Mouse (Mus musculus): ENCODE data around the gene Wnk4. TPM values are rescaled to one million over a fixed set of nuclear protein-coding genes. Genes with fewer than 3 reads are reported as not detected.
A peak's percentile ranks its signal among the peaks of the same experiment; 100 is the strongest.

The Wnk4 gene
- total RNA-seq, 2 experiments from 2014 or later = 4.2 to 4.5 TPM

DNA sequence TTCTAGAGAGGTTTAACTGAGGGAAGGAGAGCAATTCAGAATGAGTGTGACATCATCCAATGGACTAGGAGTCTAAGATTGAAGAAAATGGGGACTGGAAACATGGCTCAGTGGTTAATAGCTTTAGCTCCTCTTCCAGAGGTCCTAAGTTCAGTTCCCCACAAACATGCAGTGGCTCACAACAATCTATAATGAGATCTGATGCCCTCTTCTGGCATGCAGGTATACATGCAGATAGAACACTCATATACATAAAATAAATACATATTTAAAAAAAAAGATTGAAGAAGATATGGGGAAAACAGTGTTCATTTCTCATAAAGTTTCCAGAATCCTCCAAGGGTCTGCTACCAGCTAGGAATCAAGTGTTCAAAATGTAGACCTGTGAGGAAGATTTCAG lies 24.9 kb upstream of the Wnk4 start:
- no peak for DNase-seq (ENCODE audit: extremely low spot score in 1 of 2, low spot score in 2 of 2)

DNA sequence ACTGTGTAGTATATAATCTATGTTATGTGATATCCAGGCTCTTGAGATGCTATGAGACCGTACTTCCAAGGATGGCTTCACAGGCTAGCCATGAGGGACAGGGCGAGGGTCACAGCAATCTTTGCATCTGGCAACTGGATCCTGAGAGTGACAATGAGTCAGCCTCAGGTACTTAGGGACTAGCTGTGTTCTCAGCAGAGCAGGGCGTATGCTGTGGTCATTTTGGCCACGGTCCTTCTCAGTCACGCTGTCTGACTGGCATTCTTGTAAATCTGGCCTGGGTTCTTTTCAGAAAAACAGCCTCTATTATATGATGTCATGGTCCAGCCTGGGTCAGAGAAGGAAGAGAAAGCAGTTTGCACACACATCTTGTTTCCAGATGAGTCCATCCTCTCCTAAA lies 23.6 kb upstream of the Wnk4 start:
- DNase-seq (ENCODE audit: extremely low spot score in 1 of 2, low spot score in 2 of 2) = no peak
- intact Hi-C loops (cut with DNase I) = no loop called here

More for the DNA sequence above, 24.9 kb upstream of the Wnk4 start:
- intact Hi-C loops (cut with DNase I) = no loop called here

DNA sequence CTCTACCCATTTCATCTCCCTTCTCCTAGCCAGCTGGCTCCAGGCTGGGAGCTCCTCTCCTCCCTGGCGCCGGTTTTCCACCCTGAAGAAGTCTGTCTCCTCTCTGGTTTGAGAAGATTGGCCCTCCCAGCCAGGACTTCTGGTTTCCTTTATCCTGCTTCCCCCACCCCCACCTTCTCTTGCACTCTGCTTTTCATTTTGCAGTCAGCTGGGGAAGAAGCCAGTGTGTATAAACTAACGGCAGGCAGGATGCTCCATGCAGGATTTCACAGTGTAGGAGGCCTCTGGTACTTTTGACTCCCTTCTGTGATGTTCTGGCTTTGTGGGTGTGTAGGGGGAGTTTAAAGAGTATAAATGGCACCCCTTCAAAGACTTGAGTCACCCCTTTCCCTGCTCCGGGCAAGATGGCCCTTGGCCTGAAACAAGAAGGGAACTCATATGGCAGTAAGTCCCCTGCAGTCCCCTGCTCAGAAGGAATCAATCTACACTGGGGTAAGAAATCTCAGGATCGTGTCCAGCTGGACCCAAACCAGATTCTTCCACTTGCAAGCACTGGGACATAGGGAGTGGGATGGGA lies 22.2 kb upstream of the Wnk4 start:
- DNase-seq (ENCODE audit: extremely low spot score in 1 of 2, low spot score in 2 of 2) = no peak
- intact Hi-C loops (cut with DNase I) = no loop called here

DNA sequence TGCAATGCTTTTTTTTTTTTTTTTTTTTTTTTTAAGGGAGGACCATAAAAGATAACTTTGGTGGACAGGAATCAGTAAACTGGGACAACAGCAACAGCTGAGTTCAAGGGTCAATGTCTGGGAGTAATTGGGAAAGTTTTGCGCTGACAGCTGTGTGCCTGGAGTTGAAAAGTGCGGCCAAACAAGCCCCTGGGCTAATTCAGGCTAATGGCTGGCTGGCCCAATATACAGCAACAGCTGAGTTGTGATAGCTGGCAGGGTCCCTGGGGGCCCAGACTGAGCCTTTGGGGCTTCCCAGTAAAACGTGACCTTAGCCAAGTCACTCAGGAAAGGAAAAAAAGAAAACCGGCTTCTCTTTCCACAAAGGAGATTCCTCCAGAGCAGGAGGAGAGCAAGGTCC lies 15.3 kb upstream of the Wnk4 start:
- intact Hi-C loops (cut with DNase I) = loop anchor here (5.0 kb wide), 1 partner anchor 33 kb away; no protein-coding TSS in a partner anchor
- DNase-seq (ENCODE audit: extremely low spot score in 1 of 2, low spot score in 2 of 2) = no peak

DNA sequence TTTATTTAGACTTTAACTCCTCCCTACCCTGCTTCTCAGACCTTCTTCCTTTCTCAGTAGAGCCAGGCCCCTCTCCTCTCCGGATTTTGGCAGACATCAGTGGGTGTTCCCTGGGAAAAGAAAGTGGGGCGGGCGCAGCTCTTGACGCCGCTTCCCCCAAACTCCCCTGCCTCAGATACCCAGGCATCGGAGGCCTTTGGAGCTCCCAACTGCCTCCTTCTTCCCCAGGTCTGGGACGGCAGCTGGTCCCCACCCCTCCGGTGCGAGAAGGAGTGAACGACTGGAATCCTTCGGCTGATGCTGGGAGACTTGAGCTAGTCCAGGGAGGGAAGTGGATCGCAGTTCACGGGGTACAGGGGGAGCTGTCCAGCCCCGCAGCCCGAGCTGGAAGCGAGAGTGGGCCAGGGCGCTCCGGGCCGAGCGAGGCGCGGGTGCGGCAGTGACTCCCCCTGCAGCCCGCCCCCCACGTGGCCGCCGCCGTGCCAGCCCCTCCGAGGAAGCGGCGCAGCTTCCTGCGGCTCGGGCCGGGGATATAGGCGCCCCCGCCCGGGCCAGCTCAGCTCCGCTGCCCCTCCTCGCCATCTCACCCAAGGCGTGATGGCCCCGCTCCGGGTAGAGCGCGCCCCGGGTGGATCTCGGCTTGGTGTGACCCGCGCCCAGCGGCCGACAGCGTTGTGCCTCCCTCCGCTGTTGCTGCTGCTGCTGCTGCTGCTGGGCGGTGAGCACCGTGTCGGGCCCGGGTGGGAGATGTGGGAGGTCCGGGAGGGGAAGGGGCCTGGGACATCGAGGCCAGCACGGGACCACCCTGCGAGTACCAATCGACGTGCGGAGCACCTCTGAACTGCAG lies 14.3 kb upstream of the Wnk4 start, which contains the start of gene Ramp2:
TSS of gene Ramp2 (plus strand) at position 174 of the 847 bp plus-strand sequence.
- DNase-seq (ENCODE audit: extremely low spot score in 1 of 2, low spot score in 2 of 2) = peak in 1 of 2 experiments; percentile 88
- intact Hi-C loops (cut with DNase I) = loop anchor here (5.0 kb wide), 1 partner anchor 34 kb away; no protein-coding TSS in a partner anchor

DNA sequence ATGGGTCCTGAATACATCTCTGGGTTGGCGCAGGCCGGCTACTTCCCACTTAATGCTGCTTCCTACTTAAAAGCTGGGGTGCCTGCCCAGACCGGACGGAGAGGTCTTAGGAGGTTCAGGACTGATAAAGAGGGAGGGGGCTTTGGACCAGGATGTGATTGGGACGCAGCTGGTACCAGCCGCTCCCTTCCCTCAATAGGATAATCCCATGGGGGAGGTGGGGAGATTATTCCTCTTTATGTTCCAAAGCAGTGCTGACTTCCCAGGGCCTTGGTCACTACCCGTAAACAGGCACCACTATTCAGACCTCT lies 13.7 kb upstream of the Wnk4 start:
- intact Hi-C loops (cut with DNase I) = loop anchor here (5.0 kb wide), 1 partner anchor 34 kb away; no protein-coding TSS in a partner anchor
- no peak for DNase-seq (ENCODE audit: extremely low spot score in 1 of 2, low spot score in 2 of 2)

DNA sequence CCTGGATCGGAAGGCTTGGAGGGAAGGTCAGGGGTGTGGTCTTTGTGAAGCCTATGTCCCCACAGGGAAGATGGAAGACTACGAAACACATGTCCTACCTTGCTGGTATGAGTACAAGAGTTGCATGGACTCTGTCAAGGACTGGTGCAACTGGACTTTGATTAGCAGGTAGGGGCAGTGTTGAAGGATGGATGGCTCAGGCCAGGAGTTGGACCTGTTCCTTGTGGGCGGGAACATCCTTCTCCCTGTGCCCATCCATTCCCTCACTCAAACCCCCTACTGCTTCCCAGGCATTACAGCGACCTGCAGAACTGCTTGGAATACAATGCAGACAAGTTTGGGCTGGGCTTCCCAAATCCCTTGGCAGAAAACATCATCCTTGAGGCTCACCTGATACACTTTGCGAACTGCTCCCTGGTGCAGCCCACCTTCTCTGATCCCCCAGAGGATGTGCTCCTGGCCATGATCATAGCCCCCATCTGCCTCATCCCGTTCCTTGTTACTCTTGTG lies 12.8 kb upstream of the Wnk4 start:
- no peak for DNase-seq (ENCODE audit: extremely low spot score in 1 of 2, low spot score in 2 of 2)
- intact Hi-C loops (cut with DNase I) = loop anchor here (5.0 kb wide), 1 partner anchor 35 kb away; no protein-coding TSS in a partner anchor

DNA sequence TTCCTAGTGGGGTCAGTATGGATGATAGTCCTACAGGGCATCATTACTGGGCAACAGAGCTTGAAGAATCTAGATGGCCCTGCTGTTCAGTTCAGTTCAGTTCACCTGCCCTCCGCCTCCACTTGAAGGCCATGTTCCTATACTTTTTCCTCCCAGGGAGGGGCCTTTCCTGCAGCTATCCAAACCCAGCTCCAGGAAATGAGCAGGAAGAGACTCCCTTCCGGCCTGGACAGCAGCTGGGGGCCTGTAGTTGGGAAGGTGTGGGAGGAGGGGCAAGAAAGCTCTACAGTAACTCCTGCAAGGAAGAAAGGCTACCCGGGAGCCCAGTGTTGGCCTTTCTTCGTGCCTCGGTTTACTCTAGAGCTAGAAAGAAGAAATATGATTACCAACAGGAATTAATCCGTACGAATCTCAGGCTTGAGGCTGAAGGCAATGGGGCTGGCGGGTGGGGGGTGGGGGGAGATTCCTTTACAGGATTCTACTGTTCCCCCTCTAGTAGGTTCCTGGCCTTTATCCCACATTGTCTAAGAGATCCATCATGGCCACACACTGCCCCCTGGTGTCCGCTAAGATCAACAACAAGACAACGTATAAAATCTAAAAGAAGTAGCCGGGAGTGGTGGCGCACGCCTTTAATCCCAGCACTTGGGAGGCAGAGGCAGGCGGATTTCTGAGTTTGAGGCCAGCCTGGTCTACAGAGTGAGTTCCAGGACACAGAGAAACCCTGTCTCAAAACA lies 11.9 kb upstream of the Wnk4 start:
- intact Hi-C loops (cut with DNase I) = loop anchor here (5.0 kb wide), 1 partner anchor 36 kb away; no protein-coding TSS in a partner anchor
- DNase-seq (ENCODE audit: extremely low spot score in 1 of 2, low spot score in 2 of 2) = peak; percentile 49 to 76

DNA sequence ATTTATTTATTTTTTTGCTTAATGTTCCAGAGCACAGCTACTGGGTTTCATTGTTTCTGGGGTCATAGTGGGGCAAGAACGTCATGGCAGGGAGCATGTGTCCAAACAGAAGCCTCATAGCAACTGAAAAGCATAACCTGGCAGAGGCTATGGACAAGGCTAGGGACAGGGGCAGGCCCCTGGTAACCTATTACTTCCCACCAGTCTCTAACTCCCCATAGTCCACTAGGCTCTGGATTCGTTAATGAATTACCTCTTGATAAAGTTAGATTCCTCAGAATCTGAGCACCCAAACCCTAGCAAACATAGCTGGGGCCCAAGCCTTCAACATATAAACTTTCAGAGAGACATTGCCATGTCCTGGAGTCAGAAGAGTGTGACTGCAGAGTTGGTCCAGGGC lies 9.3 kb upstream of the Wnk4 start:
- intact Hi-C loops (cut with DNase I) = no loop called here
- no peak for DNase-seq (ENCODE audit: extremely low spot score in 1 of 2, low spot score in 2 of 2)

DNA sequence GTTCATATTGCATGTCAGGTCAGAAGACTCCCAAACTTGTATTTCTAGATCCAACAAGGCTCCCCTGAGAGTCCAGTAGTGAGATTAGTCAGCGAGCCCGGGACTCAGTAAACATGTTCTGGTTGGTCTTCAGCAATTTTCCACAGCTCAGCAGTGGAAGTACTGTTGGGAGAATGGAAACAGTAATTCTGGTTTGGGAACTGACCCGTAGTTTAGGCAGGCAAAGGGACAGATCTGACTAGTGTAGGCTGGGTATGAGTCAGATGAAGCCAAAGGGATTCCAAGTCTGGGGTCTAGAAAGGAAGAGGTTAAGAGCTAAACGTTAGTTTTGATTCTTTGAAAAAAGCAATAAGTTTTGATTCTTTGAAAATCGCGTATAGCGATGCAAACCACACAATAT lies 7.4 kb upstream of the Wnk4 start:
- DNase-seq (ENCODE audit: extremely low spot score in 1 of 2, low spot score in 2 of 2) = no peak
- intact Hi-C loops (cut with DNase I) = no loop called here

DNA sequence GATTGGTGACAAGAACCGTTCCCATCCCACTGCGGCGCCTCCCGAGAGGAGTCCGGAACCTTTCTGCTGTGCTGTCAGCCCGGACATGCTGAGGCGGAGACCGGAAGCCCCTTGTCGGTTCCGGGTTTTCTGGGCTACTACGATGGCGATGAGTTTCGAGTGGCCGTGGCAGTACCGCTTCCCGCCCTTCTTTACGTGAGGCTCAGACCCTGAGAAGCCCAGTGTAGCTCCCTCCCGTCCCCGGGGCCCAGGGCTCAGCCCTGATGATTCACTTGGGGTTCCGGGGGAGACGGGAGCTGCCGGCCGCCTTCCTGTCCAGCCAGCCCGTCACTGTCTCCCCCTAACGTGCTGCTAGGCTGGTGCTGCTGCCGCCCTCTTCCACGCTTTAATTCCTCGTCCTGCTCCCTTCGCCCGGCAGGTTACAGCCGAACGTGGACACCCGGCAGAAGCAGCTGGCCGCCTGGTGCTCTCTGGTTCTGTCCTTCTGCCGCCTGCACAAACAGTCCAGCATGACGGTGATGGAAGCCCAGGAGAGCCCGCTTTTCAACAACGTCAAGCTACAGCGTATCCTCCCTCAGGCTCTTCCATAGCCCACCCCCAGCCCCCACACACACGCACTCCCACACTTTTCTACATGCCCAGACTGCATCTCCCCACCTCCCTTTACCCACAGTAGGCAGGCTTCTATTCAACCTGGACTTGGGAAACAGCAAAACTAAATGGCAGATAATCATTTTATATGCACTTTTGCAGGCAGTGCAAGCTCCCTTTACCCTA lies 6.6 kb upstream of the Wnk4 start, which contains the start of gene Vps25:
TSS of gene Vps25 (plus strand) at position 95 of the 777 bp plus-strand sequence.
- peak; percentile 81 to 91 for DNase-seq (ENCODE audit: extremely low spot score in 1 of 2, low spot score in 2 of 2)
- intact Hi-C loops (cut with DNase I) = no loop called here

DNA sequence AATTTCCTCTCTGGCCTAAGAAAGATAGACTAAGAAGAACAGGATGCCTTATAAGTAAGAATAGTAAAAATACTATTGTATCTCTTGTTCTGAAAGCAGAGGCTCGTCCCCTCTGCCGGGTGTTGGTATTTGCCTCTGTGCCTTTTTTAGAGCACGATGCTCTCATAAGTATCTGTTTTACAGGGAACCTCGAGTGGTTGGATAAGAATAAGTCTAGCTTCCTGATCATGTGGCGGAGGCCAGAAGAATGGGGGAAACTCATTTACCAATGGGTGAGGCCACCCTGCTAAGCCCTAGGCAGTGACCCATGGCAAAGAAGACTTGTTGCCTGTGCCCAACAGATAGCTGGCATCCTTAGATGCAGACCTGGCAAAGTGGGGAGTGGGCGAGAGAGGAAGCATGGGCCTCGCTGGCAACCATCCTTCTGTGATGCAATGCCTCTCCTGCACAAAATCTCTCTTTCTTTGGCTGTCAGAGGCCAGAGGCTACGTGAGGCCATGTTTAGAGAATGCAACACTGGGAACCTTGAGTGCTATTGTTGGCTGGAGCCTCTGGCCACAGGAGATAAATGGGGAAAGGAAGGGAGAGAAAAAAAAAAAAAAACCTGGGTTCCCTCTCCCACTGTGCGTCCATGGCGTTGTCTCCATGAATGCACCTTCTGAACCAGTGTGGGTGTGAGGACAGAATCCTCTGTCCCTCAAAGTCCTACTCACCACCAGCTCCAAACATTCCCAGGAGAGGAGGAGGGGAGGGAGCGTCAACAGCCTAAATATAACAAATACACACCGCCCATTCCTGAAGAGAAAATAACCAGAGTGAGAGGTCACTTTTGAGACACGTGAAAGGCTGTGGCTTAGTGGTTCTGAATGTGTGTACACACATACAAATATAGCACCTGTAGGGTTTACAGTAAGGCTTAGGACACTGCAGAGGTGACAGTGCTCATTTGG lies 4.3 kb upstream of the Wnk4 start:
- intact Hi-C loops (cut with DNase I) = no loop called here

DNA sequence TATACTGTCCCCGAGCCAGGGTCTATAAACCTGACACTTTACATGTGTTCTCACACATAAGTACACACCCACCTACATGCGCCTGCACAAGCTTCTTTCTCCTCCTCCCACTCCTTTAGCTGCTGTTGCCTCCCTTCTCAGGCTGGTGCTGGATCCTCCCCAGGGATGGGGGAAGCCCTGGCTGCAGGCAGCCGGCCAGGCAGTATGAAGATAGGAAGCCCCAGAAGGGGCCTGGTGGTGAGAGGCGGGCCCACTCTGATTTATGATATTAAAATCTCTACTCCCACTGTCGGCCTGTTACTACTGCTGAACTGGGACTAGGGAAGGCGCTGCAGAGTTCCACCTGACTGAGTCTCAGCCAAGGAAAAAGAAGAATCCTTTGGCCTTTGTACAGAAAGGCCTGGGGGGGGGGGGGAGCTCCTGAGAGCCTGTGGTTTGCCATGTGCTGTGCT lies 1.1 kb upstream of the Wnk4 start:
- intact Hi-C loops (cut with DNase I) = no loop called here
- peak in 1 of 2 experiments; percentile 66 for DNase-seq (ENCODE audit: extremely low spot score in 1 of 2, low spot score in 2 of 2)

More for the DNA sequence above, 4.3 kb upstream of the Wnk4 start:
- DNase-seq (ENCODE audit: extremely low spot score in 1 of 2, low spot score in 2 of 2) = no peak

DNA sequence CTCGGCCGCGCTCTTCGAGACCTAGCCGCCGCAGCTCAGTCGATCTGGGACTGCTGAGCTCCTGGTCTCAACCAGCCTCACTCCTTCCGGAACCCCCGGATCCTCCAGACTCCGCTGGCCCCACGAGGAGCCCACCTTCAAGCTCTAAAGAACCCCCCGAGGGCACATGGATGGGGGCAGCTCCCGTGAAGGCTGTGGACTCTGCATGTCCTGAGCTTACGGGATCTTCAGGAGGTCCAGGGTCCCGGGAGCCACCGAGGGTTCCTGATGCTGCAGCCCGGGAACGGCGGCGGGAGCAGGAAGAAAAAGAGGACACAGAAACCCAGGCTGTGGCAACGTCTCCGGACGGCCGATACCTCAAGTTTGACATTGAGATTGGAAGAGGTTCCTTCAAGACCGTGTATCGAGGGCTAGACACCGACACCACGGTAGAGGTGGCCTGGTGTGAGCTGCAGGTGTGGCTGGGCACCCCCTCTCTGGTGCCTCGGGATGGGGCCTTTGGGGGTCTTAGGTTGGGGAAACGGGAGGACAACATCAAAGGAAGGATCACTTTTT lies 536 bp downstream of the Wnk4 start:
- intact Hi-C loops (cut with DNase I) = no loop called here

DNA sequence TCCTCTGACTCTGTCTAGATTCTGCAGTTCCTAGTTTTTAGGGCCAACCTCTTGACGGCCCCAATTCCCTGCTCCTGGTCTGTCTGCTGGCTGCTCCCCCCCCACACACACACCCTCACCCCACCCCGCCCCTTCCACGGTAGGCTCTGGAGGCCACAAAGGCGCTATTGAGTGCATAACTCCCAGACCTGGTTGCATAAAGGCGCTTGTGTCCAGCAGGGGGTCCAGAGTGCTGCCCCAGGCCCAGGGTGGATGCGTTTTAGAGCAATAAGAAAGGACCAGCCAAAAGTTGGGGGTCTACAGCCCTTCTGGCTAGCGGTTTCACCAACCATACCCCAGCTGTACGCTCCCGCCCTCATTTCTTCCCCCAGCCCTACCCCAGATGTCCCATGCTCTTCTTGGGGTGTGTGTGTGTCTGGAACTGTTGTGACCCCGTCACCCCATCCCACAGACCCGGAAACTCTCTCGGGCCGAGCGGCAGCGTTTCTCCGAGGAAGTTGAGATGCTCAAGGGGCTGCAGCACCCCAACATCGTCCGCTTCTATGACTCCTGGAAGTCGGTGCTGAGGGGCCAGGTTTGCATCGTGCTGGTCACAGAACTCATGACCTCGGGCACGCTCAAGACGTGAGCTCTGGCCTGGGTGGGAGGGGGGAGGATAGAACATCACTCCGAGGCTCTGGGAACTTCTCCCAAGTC lies 2.1 kb downstream of the Wnk4 start:
- DNase-seq (ENCODE audit: extremely low spot score in 1 of 2, low spot score in 2 of 2) = no peak
- intact Hi-C loops (cut with DNase I) = no loop called here

More for the DNA sequence above, 536 bp downstream of the Wnk4 start:
- no peak for DNase-seq (ENCODE audit: extremely low spot score in 1 of 2, low spot score in 2 of 2)

DNA sequence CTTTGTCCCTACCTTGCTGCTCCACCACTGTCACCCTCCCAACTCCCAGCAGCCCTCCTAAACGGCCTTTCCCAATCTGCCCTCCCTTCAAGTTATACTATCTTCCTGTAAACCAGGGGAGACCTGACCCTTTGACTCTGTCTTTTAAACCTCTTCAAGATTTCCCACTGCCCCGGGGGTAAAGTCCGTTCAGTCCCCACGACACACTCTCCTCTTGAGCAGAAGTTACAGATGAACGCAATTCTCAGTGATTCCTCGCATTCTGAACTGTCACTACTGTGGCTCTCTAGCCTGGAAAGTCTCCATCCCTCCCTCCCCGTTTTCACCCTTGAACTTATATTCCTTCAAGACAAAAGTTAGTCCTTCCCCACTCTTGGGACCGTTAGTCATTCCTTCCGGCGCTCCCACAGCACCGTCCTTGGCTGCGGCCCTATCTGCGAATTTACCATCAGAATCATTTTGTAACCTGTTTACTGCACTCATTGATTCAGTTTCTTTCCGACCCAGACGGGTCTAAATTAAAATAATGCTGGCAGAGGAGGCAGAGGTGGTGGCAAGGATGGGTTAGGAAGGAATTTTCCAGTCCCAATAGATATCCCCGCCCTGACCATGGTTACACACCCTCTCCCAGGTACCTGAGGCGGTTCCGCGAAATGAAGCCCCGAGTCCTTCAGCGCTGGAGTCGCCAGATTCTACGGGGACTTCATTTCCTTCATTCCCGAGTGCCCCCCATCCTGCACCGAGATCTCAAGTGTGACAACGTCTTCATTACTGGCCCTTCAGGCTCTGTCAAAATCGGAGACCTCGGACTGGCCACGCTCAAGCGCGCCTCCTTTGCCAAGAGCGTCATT lies 3.0 kb downstream of the Wnk4 start:
- DNase-seq (ENCODE audit: extremely low spot score in 1 of 2, low spot score in 2 of 2) = no peak
- intact Hi-C loops (cut with DNase I) = no loop called here

Measured in left cerebral cortex, postnatal 10 days (tissue).